In genomic region chr19:46321101-46321943, GRCm38 (mm10) we compare ENCODE assay signal across 9 mouse cellular contexts. TPM values are rescaled to one million over a fixed set of nuclear protein-coding genes. Genes with fewer than 3 reads are reported as not detected.
DNase-seq lines count a peak whose midpoint lies in the region; ATAC-seq and TF ChIP-seq lines count a peak whose summit lies in the region.
"Had no signal": no experiment of that assay in that cellular context is flagged by ENCODE, and none has a peak within 500 bp of the region (broad histone marks: within the 10 kb centered on the region; RNA-seq: fewer than 3 reads in every experiment).

No protein-coding gene starts in this region.

- DNase-seq in spleen, postnatal 36 days (ENCODE audit: low spot score in 2 of 2) = peak; percentile 65 to 73
- DNase-seq in spleen, adult 18-20 months = no peak
- DNase-seq in cerebellum, adult 2 months = peak; percentile 87 to 90
- peak; percentile 86 for DNase-seq in hindbrain, embryonic 10.5 days (ENCODE audit: low spot score)
- DNase-seq in c-Kit-positive CD71-positive TER-119-positive erythroid progenitor cells, embryonic 14.5 days (ENCODE audit: low spot score) = no peak
- no peak for DNase-seq in heart, postnatal 25 days (ENCODE audit: low spot score)

- no peaks in the 10 kb centered on the region for H3K36me3 ChIP-seq in hindbrain, embryonic 10.5 days
- no peaks in the 10 kb centered on the region for H3K36me3 ChIP-seq in midbrain, embryonic 16.5 days (ENCODE audit: control insufficient read depth, insufficient read depth, low read length)
- H3K36me3 ChIP-seq in heart, embryonic 11.5 days (ENCODE audit: control insufficient read depth, insufficient read depth, low read length) = no peaks in the 10 kb centered on the region

- peaks cover 61% of the 10 kb centered on the region for H3K4me1 ChIP-seq in cerebellum, adult 2 months (ENCODE audit: control insufficient read depth, insufficient read depth, low read length)
- H3K4me1 ChIP-seq in hindbrain, embryonic 10.5 days (replicated peaks) = peaks cover 79% of the 10 kb centered on the region
- H3K4me1 ChIP-seq in midbrain, embryonic 16.5 days (ENCODE audit: control insufficient read depth, insufficient read depth, low read length) = peaks cover 83% of the 10 kb centered on the region
- peaks cover 3% of the 10 kb centered on the region; the same call in 1 of the 2 replicates for H3K4me1 ChIP-seq in heart, embryonic 11.5 days (ENCODE audit: control insufficient read depth, insufficient read depth, low read length)

- peak; percentile 54 for ATAC-seq in midbrain, embryonic 16.5 days
- no peak for ATAC-seq in heart, embryonic 11.5 days (replicated peaks; ENCODE audit: insufficient number of reproducible peaks, low FRiP score, low TSS enrichment)

- intact Hi-C loops in heart, postnatal 25 days (cut with DNase I) = no loop called here

- 17% methylated on average over 6 of the region's 6 CpGs for WGBS in cerebellum, adult 2 months
- WGBS in hindbrain, embryonic 10.5 days = 23% methylated on average over 6 of the region's 6 CpGs
- WGBS in midbrain, embryonic 16.5 days = 21% methylated on average over 6 of the region's 6 CpGs
- WGBS in heart, embryonic 11.5 days (ENCODE audit: insufficient replicate concordance) = 31% methylated on average over 6 of the region's 6 CpGs

- H3K9ac ChIP-seq in midbrain, embryonic 16.5 days (ENCODE audit: low read depth, low read length) = no peak overlapping the region
- H3K9ac ChIP-seq in heart, embryonic 11.5 days (ENCODE audit: low read depth, low read length) = no peak overlapping the region

- TF ChIP-seq POLR2A in cerebellum, adult 2 months (IDR thresholded peaks at IDR 0.05; ENCODE audit: borderline replicate concordance, insufficient read depth, low read length) = peak; percentile 15; the same call in 1 of the 2 replicates

- peak overlapping the region; percentile 46 for H3K4me2 ChIP-seq in midbrain, embryonic 16.5 days (ENCODE audit: low read length)
- no peak overlapping the region for H3K4me2 ChIP-seq in heart, embryonic 11.5 days

- H3K4me3 ChIP-seq in cerebellum, adult 2 months (replicated peaks; ENCODE audit: insufficient read depth, low read depth, low read length) = no peak overlapping the region
- peak overlapping the region; percentile 28 for H3K4me3 ChIP-seq in hindbrain, embryonic 10.5 days
- H3K4me3 ChIP-seq in midbrain, embryonic 16.5 days (ENCODE audit: low read depth, low read length) = no peak overlapping the region
- H3K4me3 ChIP-seq in heart, embryonic 11.5 days (ENCODE audit: low read depth, low read length) = no peak overlapping the region

- TF ChIP-seq CTCF in cerebellum, adult 2 months (IDR thresholded peaks at IDR 0.05; ENCODE audit: borderline replicate concordance, insufficient read depth, low read depth, low read length) = no peak

- H3K27me3 ChIP-seq in cerebellum, adult 2 months (ENCODE audit: control insufficient read depth, insufficient read depth, low read length) = no peaks in the 10 kb centered on the region
- peaks cover 99% of the 10 kb centered on the region for H3K27me3 ChIP-seq in hindbrain, embryonic 10.5 days (ENCODE audit: insufficient read depth, poor library complexity, severe bottlenecking)
- H3K27me3 ChIP-seq in midbrain, embryonic 16.5 days (ENCODE audit: control insufficient read depth, insufficient read depth, low read depth, low read length) = peaks cover 4% of the 10 kb centered on the region
- peaks cover 100% of the 10 kb centered on the region for H3K27me3 ChIP-seq in heart, embryonic 11.5 days (ENCODE audit: control insufficient read depth, insufficient read depth, low read length)

- no peaks in the 10 kb centered on the region for H3K9me3 ChIP-seq in hindbrain, embryonic 10.5 days
- H3K9me3 ChIP-seq in midbrain, embryonic 16.5 days (replicated peaks; ENCODE audit: control insufficient read depth, low read length, poor library complexity, severe bottlenecking) = no peaks in the 10 kb centered on the region
- H3K9me3 ChIP-seq in heart, embryonic 11.5 days (replicated peaks; ENCODE audit: control insufficient read depth, low read length) = no peaks in the 10 kb centered on the region

- H3K27ac ChIP-seq in cerebellum, adult 2 months (ENCODE audit: insufficient read depth, low read length) = peak overlapping the region; percentile 73
- peak overlapping the region; percentile 83 for H3K27ac ChIP-seq in hindbrain, embryonic 10.5 days
- peak overlapping the region; percentile 74 for H3K27ac ChIP-seq in midbrain, embryonic 16.5 days (ENCODE audit: low read length)
- no peak overlapping the region for H3K27ac ChIP-seq in heart, embryonic 11.5 days (ENCODE audit: low read depth, low read length)
- H3K27ac ChIP-seq: kidney, postnatal 0 days had no signal

RNA-seq across cellular contexts. Expression of gene Psd, which starts 5.6 kb away (rescaled TPM):
- 194 and 207 TPM in 2 replicates for polyA plus RNA-seq in cerebellum, adult 2 months (2012; rRNA removed)
- polyA plus RNA-seq in hindbrain, embryonic 10.5 days (2016; fragmentation: Nextera tagmentation; extraction: Ambion mirVana) = 4.5 and 9.7 TPM in 2 replicates
- polyA plus RNA-seq in midbrain, embryonic 16.5 days (2015; fragmentation: Nextera tagmentation; extraction: Ambion mirVana) = 129 and 146 TPM in 2 replicates
- 8.8 and 9.1 TPM in 2 replicates for polyA plus RNA-seq in heart, embryonic 11.5 days (2014; fragmentation: Nextera tagmentation; extraction: Ambion mirVana)
- 1 to 10 TPM; 1.2 to 1.3 TPM for total RNA-seq in heart, postnatal 25 days (2021)

RNA-seq across cellular contexts. Expression of gene Fbxl15, which starts 6.7 kb away (rescaled TPM):
- polyA plus RNA-seq in cerebellum, adult 2 months (2012; rRNA removed) = 38.8 and 41.7 TPM in 2 replicates
- 23.2 and 28.2 TPM in 2 replicates for polyA plus RNA-seq in hindbrain, embryonic 10.5 days (2016; fragmentation: Nextera tagmentation; extraction: Ambion mirVana)
- 49.5 and 51.3 TPM in 2 replicates for polyA plus RNA-seq in midbrain, embryonic 16.5 days (2015; fragmentation: Nextera tagmentation; extraction: Ambion mirVana)
- 9.6 and 9.7 TPM in 2 replicates for polyA plus RNA-seq in heart, embryonic 11.5 days (2014; fragmentation: Nextera tagmentation; extraction: Ambion mirVana)
- 1 to 10 TPM; 5.2 to 6.0 TPM for total RNA-seq in heart, postnatal 25 days (2021)

RNA-seq across cellular contexts. Expression of gene Cuedc2, which starts 17.2 kb away (rescaled TPM):
- polyA plus RNA-seq in cerebellum, adult 2 months (2012; rRNA removed) = 258 and 262 TPM in 2 replicates
- 260 and 279 TPM in 2 replicates for polyA plus RNA-seq in hindbrain, embryonic 10.5 days (2016; fragmentation: Nextera tagmentation; extraction: Ambion mirVana)
- polyA plus RNA-seq in midbrain, embryonic 16.5 days (2015; fragmentation: Nextera tagmentation; extraction: Ambion mirVana) = 313 and 332 TPM in 2 replicates
- 124 and 139 TPM in 2 replicates for polyA plus RNA-seq in heart, embryonic 11.5 days (2014; fragmentation: Nextera tagmentation; extraction: Ambion mirVana)
- 10 to 100 TPM; 80.9 to 87.7 TPM for total RNA-seq in heart, postnatal 25 days (2021)

RNA-seq across cellular contexts. Expression of gene Nfkb2, which starts 17.2 kb away (rescaled TPM):
- polyA plus RNA-seq in cerebellum, adult 2 months (2012; rRNA removed) = 4.2 TPM in 2 replicates
- polyA plus RNA-seq in hindbrain, embryonic 10.5 days (2016; fragmentation: Nextera tagmentation; extraction: Ambion mirVana) = 5.6 and 6.4 TPM in 2 replicates
- polyA plus RNA-seq in midbrain, embryonic 16.5 days (2015; fragmentation: Nextera tagmentation; extraction: Ambion mirVana) = 1.3 and 1.5 TPM in 2 replicates
- polyA plus RNA-seq in heart, embryonic 11.5 days (2014; fragmentation: Nextera tagmentation; extraction: Ambion mirVana) = 6.8 and 7.3 TPM in 2 replicates
- total RNA-seq in heart, postnatal 25 days (2021) = 10 to 100 TPM; 17.2 to 18.8 TPM

RNA-seq across cellular contexts. Expression of gene Mfsd13a, which starts 19.6 kb away (rescaled TPM):
- 32.3 and 32.9 TPM in 2 replicates for polyA plus RNA-seq in cerebellum, adult 2 months (2012; rRNA removed)
- polyA plus RNA-seq in hindbrain, embryonic 10.5 days (2016; fragmentation: Nextera tagmentation; extraction: Ambion mirVana) = 10.0 and 11.9 TPM in 2 replicates
- 10.7 and 11.8 TPM in 2 replicates for polyA plus RNA-seq in midbrain, embryonic 16.5 days (2015; fragmentation: Nextera tagmentation; extraction: Ambion mirVana)
- polyA plus RNA-seq in heart, embryonic 11.5 days (2014; fragmentation: Nextera tagmentation; extraction: Ambion mirVana) = 3.1 and 4.0 TPM in 2 replicates
- total RNA-seq in heart, postnatal 25 days (2021) = 1 to 10 TPM; 1.9 to 2.3 TPM

Comparison
In these comparisons a context has a peak if more than half of its experiments do, and no peak if none do; other contexts are left out.
1. DNase-seq: peak in spleen, postnatal 36 days (2 of 2), cerebellum, adult 2 months (2 of 2) and hindbrain, embryonic 10.5 days (single experiment); none in spleen, adult 18-20 months (0 of 2), c-Kit-positive CD71-positive TER-119-positive erythroid progenitor cells, embryonic 14.5 days (single experiment) and heart, postnatal 25 days (single experiment).
2. RNA of gene Psd, which starts 5.6 kb away (polyA plus RNA-seq): 194 to 207 TPM in cerebellum, adult 2 months and 129 to 146 TPM in midbrain, embryonic 16.5 days; 4.5 to 9.7 TPM in hindbrain, embryonic 10.5 days and 8.8 to 9.1 TPM in heart, embryonic 11.5 days; every median in the first group is over 10 times any median in the second.